Mouse (Mus musculus) lung, adult 2 months (tissue): Measurements from ENCODE around the gene Nek11.

Source experiments
- CTCF ChIP-seq: fragments of 200-500 bp; IDR thresholded peaks from 2 replicates; pipeline ENCODE4 v1.5.1; 2011; ENCODE audit warnings: mild to moderate bottlenecking, low read length, control low read depth; ENCODE audit not compliant: insufficient read depth
- POLR2A ChIP-seq: fragments of 200-500 bp; IDR thresholded peaks from 2 replicates; pipeline ENCODE4 v1.6.1; 2011; ENCODE audit warnings: low read depth, mild to moderate bottlenecking, control low read depth, low read length, borderline replicate concordance; ENCODE audit errors: extremely low read depth

- TF ChIP-seq CTCF (no peak), POLR2A (no peak)
Observed at GRCm38 (mm10) chr9:105376954-105377530, 18.3 kb downstream of the Nek11 start.
